Mouse (Mus musculus): ENCODE results near the gene Bcl7c. TPM values are rescaled to one million over a fixed set of nuclear protein-coding genes. Genes with fewer than 3 reads are reported as not detected.

Gene Bcl7c
- total and polyA plus RNA-seq, 3 experiments = 28.0 to 71.3 (median 60.5) TPM

- dilution Hi-C loops (cut with MboI; ENCODE audit: extremely low pct_ligation_motif_present, extremely low pct_unique_long_range_greater_than_20kb, low sequenced_read_pairs) = no loop called here
- Histone ChIP-seq H3K79me2 (replicated peaks; ENCODE audit: control insufficient read depth, extremely low read depth, insufficient read depth, poor library complexity, severe bottlenecking) (no peaks in the 10 kb centered on the region), H3K9me3 (replicated peaks; ENCODE audit: low read length) (no peaks in the 10 kb centered on the region), H3K27ac (ENCODE audit: insufficient read depth, low read depth) (no peak overlapping the region), H3K27me3 (replicated peaks) (no peaks in the 10 kb centered on the region), H3K4me2 (ENCODE audit: insufficient read depth, low read depth, poor library complexity, severe bottlenecking) (peak overlapping the region; percentile 87), H3K4me3 (replicated peaks in 1 of 3; ENCODE audit: low read depth in 2 of 3, low read length in 2 of 3, poor library complexity in 1 of 3) (peak overlapping the region; percentile 40 to 87 (median 71)), H3K36me3 (replicated peaks in 1 of 2; ENCODE audit: control insufficient read depth in 1 of 2, insufficient read depth in 1 of 2, low read length in 1 of 2) (peaks cover 30 to 42% of the 10 kb centered on the region in 2 experiments), H3K9ac (ENCODE audit: insufficient read depth, low read depth) (peak overlapping the region; percentile 73), H3K4me1 (ENCODE audit: control insufficient read depth in 1 of 2, insufficient read depth in 2 of 2) (peaks cover 4 to 18% of the 10 kb centered on the region in 2 experiments; a peak in 3 of 4 replicates)
- in situ Hi-C loops (cut with MboI; ENCODE audit: low pct_ligation_motif_present, low pct_unique_long_range_greater_than_20kb, low sequenced_read_pairs) = no loop called here
- DNase-seq (ENCODE audit: extremely low read depth) = no peak
- TF ChIP-seq KAT2A (IDR thresholded peaks at IDR 0.05; ENCODE audit: insufficient replicate concordance, low read length) = no peak
- TF ChIP-seq TBP (conservative IDR thresholded peaks at IDR 0.05; ENCODE audit: low read depth, low read length) = no peak
- TF ChIP-seq HCFC1 (IDR thresholded peaks at IDR 0.05; ENCODE audit: low read depth, low read length) = no peak
- no peak for TF ChIP-seq NRF1 (IDR thresholded peaks at IDR 0.05; ENCODE audit: low read depth, low read length)
- no peak for TF ChIP-seq NELFE (IDR thresholded peaks at IDR 0.05; ENCODE audit: low read depth, low read length)
- no peak for TF ChIP-seq POLR2A (IDR thresholded peaks at IDR 0.05; ENCODE audit: low read depth, low read length)
- no peak for TF ChIP-seq ELF1 (IDR thresholded peaks at IDR 0.05; ENCODE audit: low read depth, low read length)
- no peak for TF ChIP-seq SMC3 (IDR thresholded peaks at IDR 0.05; ENCODE audit: low read depth, low read length)
- no peak for TF ChIP-seq USF2 (conservative IDR thresholded peaks at IDR 0.05; ENCODE audit: low read depth, low read length)
- TF ChIP-seq MAFK (IDR thresholded peaks at IDR 0.05; ENCODE audit: insufficient replicate concordance, low read length) = no peak
- TF ChIP-seq MAX (IDR thresholded peaks at IDR 0.05; ENCODE audit: low read length) = no peak
- TF ChIP-seq MXI1 (IDR thresholded peaks at IDR 0.05; ENCODE audit: low read depth, low read length) = no peak
- no peak for TF ChIP-seq MEF2A (IDR thresholded peaks at IDR 0.05; ENCODE audit: borderline replicate concordance, low read depth, low read length)
- TF ChIP-seq RCOR1 (conservative IDR thresholded peaks at IDR 0.05; ENCODE audit: low read depth, low read length) = no peak
- TF ChIP-seq PAX5 (IDR thresholded peaks at IDR 0.05; ENCODE audit: low read length) = no peak
- no peak for TF ChIP-seq RAD21 (IDR thresholded peaks at IDR 0.05; ENCODE audit: low read depth, low read length)
- TF ChIP-seq MYC (IDR thresholded peaks at IDR 0.05; ENCODE audit: low read depth, low read length) = no peak
- no peak for TF ChIP-seq SIN3A (IDR thresholded peaks at IDR 0.05; ENCODE audit: low read length)
- no peak for TF ChIP-seq CHD2 (IDR thresholded peaks at IDR 0.05; ENCODE audit: low read length)
These were observed 38.1 kb upstream of the Bcl7c start for GRCm38 (mm10) chr7:127746494-127747491.
